Mouse (Mus musculus): Measurements from ENCODE around the gene Kdm7a.

DNA sequence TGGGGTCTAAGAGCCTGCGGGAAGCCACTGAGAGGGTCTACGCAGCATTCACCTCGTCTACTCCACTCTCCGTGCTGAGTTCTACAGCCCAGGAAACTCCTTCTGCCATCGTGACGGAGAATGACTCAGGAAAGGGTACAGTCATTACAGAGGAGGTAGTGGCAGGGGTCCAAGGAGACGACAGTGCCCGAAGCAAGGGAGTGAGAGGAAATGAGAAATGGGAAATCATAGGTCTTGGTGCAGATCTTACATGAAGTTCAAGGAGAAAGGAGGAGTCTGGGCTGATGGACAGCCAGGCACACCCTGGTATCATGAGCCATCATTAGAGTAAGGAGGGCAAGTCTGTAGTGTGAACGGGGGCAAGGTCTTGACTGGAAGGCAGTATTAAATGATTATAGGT lies 37.5 kb upstream of the Kdm7a start:
- no peak for TF ChIP-seq NANOG (IDR thresholded peaks at IDR 0.05; ENCODE audit: borderline replicate concordance, low read length)
- TF ChIP-seq CTCF (conservative IDR thresholded peaks at IDR 0.05; ENCODE audit: low read length), result no peak
